Mouse (Mus musculus) midbrain, embryonic 15.5 days (tissue): ENCODE data around the gene Pafah2. TPM values are rescaled to one million over a fixed set of nuclear protein-coding genes. Genes with fewer than 3 reads are reported as not detected.

Experiments
- ATAC-seq: fragments of 200-750 bp; cut with Nextera tagmentation; replicated peaks from 2 replicates; pipeline ENCODE4 v1.8.0; 2017; ENCODE audit warnings: moderate TSS enrichment
- H3K27ac ChIP-seq: fragments of 300-500 bp; sonication (generic); 2 replicates; pipeline ENCODE4 v1.5.1; 2015; ENCODE audit warnings: mild to moderate bottlenecking, inconsistent platforms
- H3K27me3 ChIP-seq: fragments of 300-500 bp; sonication (generic); replicated peaks from 2 replicates; pipeline ENCODE4 v1.6.1; 2015; ENCODE audit warnings: inconsistent platforms
- H3K36me3 ChIP-seq: fragments of 300-500 bp; sonication (generic); replicated peaks from 2 replicates; pipeline ENCODE4 v1.6.1; 2015; ENCODE audit warnings: inconsistent platforms
- H3K4me1 ChIP-seq: fragments of 300-500 bp; sonication (generic); 2 replicates; pipeline ENCODE4 v1.6.1; 2015; ENCODE audit warnings: inconsistent platforms
- H3K4me2 ChIP-seq: fragments of 300-500 bp; sonication (generic); 2 replicates; pipeline ENCODE4 v1.6.1; 2015; ENCODE audit warnings: inconsistent platforms, mild to moderate bottlenecking, moderate library complexity
- H3K4me3 ChIP-seq: fragments of 300-500 bp; sonication (generic); 2 replicates; pipeline ENCODE4 v1.5.1; 2015; ENCODE audit warnings: mild to moderate bottlenecking, inconsistent platforms
- H3K9ac ChIP-seq: fragments of 300-500 bp; sonication (generic); 2 replicates; pipeline ENCODE4 v1.6.1; 2015; ENCODE audit warnings: mild to moderate bottlenecking, inconsistent platforms
- H3K9me3 ChIP-seq: fragments of 300-500 bp; sonication (generic); 2 replicates; pipeline ENCODE4 v1.6.1; 2016; ENCODE audit warnings: inconsistent platforms
- WGBS: fragments of 180-500 bp; shearing (Covaris S2); methylation state at CpG from one replicate; pipeline ENCODE4 v1.1.7; 2015; ENCODE audit warnings: mixed read lengths; 5-methylcytosine and 5-hydroxymethylcytosine counted together
- microRNA-seq: library from miRNA; unstranded; fragments of <30 nt; microRNA quantifications from one replicate; pipeline ENCODE4, GENCODE M21; 2016
- polyA plus RNA-seq: library from polyadenylated mRNA; unstranded; fragments of >200 nt; fragmentation: Nextera tagmentation; extraction: Ambion mirVana; gene quantifications from 2 replicates; pipeline ENCODE4 v1.2.1, GENCODE M21; 2015

The Pafah2 gene
- polyA plus RNA-seq, 1 experiment from 2014 or later: 8.0 TPM

DNA sequence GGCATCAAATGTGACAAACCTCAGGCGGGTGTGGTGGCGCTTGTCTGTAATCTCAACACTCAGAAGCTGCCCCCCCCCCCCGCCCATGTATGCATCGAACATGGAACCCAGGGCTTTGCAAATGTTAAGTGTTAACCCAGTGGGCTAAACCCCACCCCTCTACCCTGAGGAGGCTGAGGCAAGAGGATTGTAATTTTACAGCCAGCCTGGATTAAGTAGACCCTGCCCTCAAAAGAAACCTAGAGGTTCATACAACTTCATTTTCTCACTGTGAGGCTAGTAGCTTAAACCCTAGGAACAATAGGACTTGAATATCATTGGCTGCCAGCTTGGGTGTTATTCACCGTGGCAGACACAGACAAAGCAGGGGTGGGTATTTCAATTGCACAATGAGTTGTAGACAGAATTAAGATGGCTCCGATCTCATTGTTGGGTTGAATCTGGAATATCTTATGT is 73.2 kb downstream of the Pafah2 start:
- Histone ChIP-seq H3K4me2 (peak overlapping the region; percentile 79), H3K36me3 (peaks cover 22% of the 10 kb centered on the region), H3K4me1 (peaks cover 61% of the 10 kb centered on the region), H3K27ac (peak overlapping the region; percentile 98), H3K4me3 (peak overlapping the region; percentile 81), H3K27me3 (no peaks in the 10 kb centered on the region), H3K9ac (peak overlapping the region; percentile 98), H3K9me3 (no peaks in the 10 kb centered on the region)
- ATAC-seq: peak; percentile 13
- WGBS: 1% methylated on average over 6 of the region's 6 CpGs

DNA sequence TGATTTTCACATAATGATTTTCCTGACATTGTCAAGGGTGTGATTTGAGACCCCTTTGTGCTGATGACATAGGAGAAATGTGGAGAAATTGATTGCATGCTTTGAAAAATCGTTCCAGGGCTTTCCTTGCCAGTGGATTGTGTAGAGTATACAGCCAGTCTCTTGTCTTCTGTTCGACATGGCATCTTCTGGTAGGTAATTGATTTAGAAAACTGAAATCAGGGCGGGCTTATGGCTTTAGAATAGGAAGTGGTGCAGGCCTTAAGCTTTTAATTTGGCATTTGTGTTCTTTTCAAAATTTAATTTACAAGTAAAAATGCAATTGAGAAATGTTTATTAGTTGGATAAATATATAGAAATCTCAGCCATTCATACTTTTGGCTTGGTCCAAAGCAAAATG is 73.9 kb downstream of the Pafah2 start:
- Histone ChIP-seq H3K4me1 (peaks cover 62% of the 10 kb centered on the region), H3K27me3 (no peaks in the 10 kb centered on the region), H3K36me3 (peaks cover 27% of the 10 kb centered on the region), H3K9ac (peak overlapping the region; percentile 98), H3K4me3 (peak overlapping the region; percentile 81), H3K4me2 (peak overlapping the region; percentile 79), H3K9me3 (no peaks in the 10 kb centered on the region), H3K27ac (peak overlapping the region; percentile 98)
- ATAC-seq: no peak
- WGBS: 18% methylated on average over 3 of the region's 3 CpGs

DNA sequence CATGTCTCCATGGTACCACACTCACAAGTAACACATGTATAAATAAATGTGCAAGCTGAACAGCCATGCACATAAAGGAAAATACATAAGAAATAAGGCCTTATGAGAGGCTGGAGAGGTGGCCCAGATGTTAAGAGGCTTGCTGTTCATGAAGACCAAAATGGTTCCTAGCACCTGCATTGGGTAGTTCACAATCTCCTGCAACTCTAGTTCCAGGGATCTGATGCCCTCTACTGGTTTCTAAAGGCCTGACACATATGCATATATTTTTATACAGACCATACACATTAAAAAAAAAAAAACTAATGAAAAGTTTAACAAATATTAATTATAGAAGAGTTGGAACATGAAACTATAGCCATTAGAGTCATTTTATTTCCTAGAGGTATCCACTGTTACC is 75.3 kb downstream of the Pafah2 start:
- no peak for ATAC-seq
- peaks cover 52% of the 10 kb centered on the region for H3K4me1 ChIP-seq
- no peaks in the 10 kb centered on the region for H3K27me3 ChIP-seq
- no peaks in the 10 kb centered on the region for H3K9me3 ChIP-seq
- peak overlapping the region; percentile 72 for H3K27ac ChIP-seq
- peaks cover 37% of the 10 kb centered on the region for H3K36me3 ChIP-seq
- H3K9ac ChIP-seq: peak overlapping the region; percentile 98
- peak overlapping the region; percentile 81 for H3K4me3 ChIP-seq
- H3K4me2 ChIP-seq: peak overlapping the region; percentile 79

DNA sequence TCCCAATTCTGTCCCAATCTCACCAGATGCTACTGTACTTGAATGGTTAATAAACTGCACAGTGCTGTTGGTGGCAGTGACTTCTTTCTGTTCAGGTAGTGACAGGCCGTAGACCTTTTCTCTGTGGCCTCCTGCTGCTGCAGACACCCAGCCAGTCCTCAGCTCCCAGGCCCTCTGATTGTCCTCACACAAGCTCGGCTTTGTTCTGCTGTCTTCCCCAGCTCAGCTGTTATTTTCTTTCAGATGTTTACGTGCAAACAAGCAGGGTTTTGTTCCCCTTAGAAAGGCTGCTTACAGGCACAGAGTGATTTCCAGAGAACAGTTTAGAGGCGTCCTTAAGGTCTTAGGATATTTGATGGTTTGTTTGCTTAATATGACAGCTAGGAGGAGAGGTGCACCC is 77.6 kb downstream of the Pafah2 start:
- H3K27me3 ChIP-seq: no peaks in the 10 kb centered on the region
- no peaks in the 10 kb centered on the region for H3K9me3 ChIP-seq
- peak overlapping the region; percentile 14; the same call in 1 of the 2 replicates for H3K9ac ChIP-seq
- peak overlapping the region; percentile 14; the same call in 1 of the 2 replicates for H3K4me2 ChIP-seq
- H3K4me1 ChIP-seq: peaks cover 52% of the 10 kb centered on the region
- no peak overlapping the region for H3K4me3 ChIP-seq
- 57% methylated on average over 4 of the region's 4 CpGs for WGBS
- H3K36me3 ChIP-seq: peaks cover 37% of the 10 kb centered on the region
- peak overlapping the region; percentile 61 for H3K27ac ChIP-seq
- no peak for ATAC-seq

DNA sequence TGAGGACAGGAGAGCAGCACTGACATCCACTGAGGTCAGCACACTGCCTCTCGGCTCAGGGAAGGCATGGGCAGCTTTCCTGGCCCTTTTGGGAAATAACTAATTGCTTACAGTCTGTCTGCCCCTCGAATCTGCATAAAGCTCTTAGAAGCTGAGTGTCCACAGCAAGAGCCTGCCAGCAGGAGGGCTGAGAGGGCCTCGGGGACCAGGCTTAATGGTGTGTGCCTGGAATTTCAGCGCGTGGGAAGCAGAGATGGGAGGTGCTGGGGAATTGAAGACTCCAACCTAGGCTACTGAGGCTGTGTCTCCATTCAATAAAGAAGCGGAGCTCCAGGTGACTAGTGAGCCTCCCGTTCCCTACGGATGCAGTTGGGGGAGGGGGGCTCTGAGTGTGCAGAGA is 78.1 kb downstream of the Pafah2 start:
- ATAC-seq: no peak
- WGBS: 32% methylated on average over 8 of the region's 8 CpGs
- H3K4me3 ChIP-seq: no peak overlapping the region
- no peaks in the 10 kb centered on the region for H3K9me3 ChIP-seq
- H3K27ac ChIP-seq: peak overlapping the region; percentile 61
- no peaks in the 10 kb centered on the region for H3K27me3 ChIP-seq
- H3K4me1 ChIP-seq: peaks cover 55% of the 10 kb centered on the region
- peaks cover 37% of the 10 kb centered on the region for H3K36me3 ChIP-seq
- H3K9ac ChIP-seq: peak overlapping the region; percentile 14; the same call in 1 of the 2 replicates
- H3K4me2 ChIP-seq: peak overlapping the region; percentile 14; the same call in 1 of the 2 replicates

DNA sequence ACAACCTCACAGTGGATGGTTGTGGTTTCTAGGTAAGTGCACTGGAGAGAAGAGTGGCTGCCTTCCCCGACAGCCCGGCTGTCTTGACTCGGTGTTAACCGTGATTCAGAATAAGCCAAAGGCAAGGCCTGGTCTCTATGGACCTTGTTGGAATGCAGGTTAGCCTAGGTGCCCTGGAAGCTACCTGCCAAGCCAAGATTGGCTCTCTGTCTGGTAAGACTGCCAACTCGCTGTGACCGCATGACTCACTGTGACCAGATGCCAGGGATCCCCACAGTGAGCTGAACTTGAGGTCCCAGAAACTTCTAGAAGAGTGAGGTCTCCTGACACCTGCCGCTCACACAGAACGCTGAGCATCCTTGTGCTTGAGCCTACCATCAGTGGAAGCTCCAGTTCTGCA is 80.8 kb downstream of the Pafah2 start:
- Histone ChIP-seq H3K36me3 (peaks cover 31% of the 10 kb centered on the region), H3K27me3 (no peaks in the 10 kb centered on the region), H3K9me3 (no peaks in the 10 kb centered on the region), H3K4me1 (peaks cover 46% of the 10 kb centered on the region), H3K9ac (no peak overlapping the region), H3K27ac (peak overlapping the region; percentile 51; the same call in 1 of the 2 replicates), H3K4me2 (no peak overlapping the region), H3K4me3 (no peak overlapping the region)
- 89% methylated on average over 8 of the region's 8 CpGs for WGBS
- 0 out of 2 replicates have a peak, but pooled peaks have one; percentile 7 for ATAC-seq

Small RNA genes within 50 kb of the gene (microRNA-seq; reads per million reads assigned to microRNA genes)
- gene Gm23634: 1.7 reads per million

Other genes starting within 250 kb of the Pafah2 start
- gene Cep85, start 209.2 kb upstream of the Pafah2 start, polyA plus RNA-seq: 18.7 and 19.2 TPM in 2 replicates
- gene Gm7534, start 193.3 kb upstream of the Pafah2 start, polyA plus RNA-seq: not detected in 2 replicates
- not detected in 2 replicates for gene Catsper4, start 168.9 kb upstream of the Pafah2 start, polyA plus RNA-seq
- gene Cnksr1, start 157.9 kb upstream of the Pafah2 start, polyA plus RNA-seq: 0.42 TPM in 1 of 2 replicates, not detected in the other
- gene E130218I03Rik, start 152.7 kb upstream of the Pafah2 start, polyA plus RNA-seq: 0.19 and 0.30 TPM in 2 replicates
- gene Zfp593, start 150.7 kb upstream of the Pafah2 start, polyA plus RNA-seq: 13.0 and 15.3 TPM in 2 replicates
- not detected in 2 replicates for gene Gm30191, start 149.4 kb upstream of the Pafah2 start, polyA plus RNA-seq
- gene Grrp1, start 142.2 kb upstream of the Pafah2 start, polyA plus RNA-seq: 13.6 and 14.4 TPM in 2 replicates
- gene Pdik1l, start 108.4 kb upstream of the Pafah2 start, polyA plus RNA-seq: 42.2 and 44.7 TPM in 2 replicates
- gene Trim63, start 81.2 kb upstream of the Pafah2 start, polyA plus RNA-seq: 0.40 and 0.91 TPM in 2 replicates
- 0.22 and 0.23 TPM in 2 replicates for gene Slc30a2, start 53.1 kb upstream of the Pafah2 start, polyA plus RNA-seq
- gene Extl1, start 12.5 kb upstream of the Pafah2 start, polyA plus RNA-seq: 0.59 and 0.62 TPM in 2 replicates
- gene Stmn1, start 72.0 kb downstream of the Pafah2 start, polyA plus RNA-seq: 7,501 and 7,674 TPM in 2 replicates
- 22.6 and 24.7 TPM in 2 replicates for gene Paqr7, start 100.4 kb downstream of the Pafah2 start, polyA plus RNA-seq
- gene Aunip, start 114.7 kb downstream of the Pafah2 start, polyA plus RNA-seq: 1.3 and 1.9 TPM in 2 replicates
- 164 and 173 TPM in 2 replicates for gene Mtfr1l, start 139.1 kb downstream of the Pafah2 start, polyA plus RNA-seq
- gene Selenon, start 155.8 kb downstream of the Pafah2 start, polyA plus RNA-seq: 28.3 and 35.6 TPM in 2 replicates